25 mouse cellular contexts compared by ENCODE assay signal in genomic region chr9:108252766-108253165, GRCm38 (mm10). TPM values are rescaled to one million over a fixed set of nuclear protein-coding genes. Genes with fewer than 3 reads are reported as not detected.
DNase-seq lines count a peak whose midpoint lies in the region; ATAC-seq and TF ChIP-seq lines count a peak whose summit lies in the region.
"Had no signal": no experiment of that assay in that cellular context is flagged by ENCODE, and none has a peak within 500 bp of the region (broad histone marks: within the 10 kb centered on the region; RNA-seq: fewer than 3 reads in every experiment).

No protein-coding gene starts in this region.

- no peaks in the 10 kb centered on the region for H3K27me3 ChIP-seq in lung, embryonic 15.5 days
- H3K27me3 ChIP-seq in stomach, embryonic 15.5 days (replicated peaks) = no peaks in the 10 kb centered on the region
- H3K27me3 ChIP-seq: embryonic facial prominence, embryonic 13.5 days; forebrain, embryonic 12.5 days; forebrain, embryonic 15.5 days; hindbrain, embryonic 12.5 days; hindbrain, embryonic 15.5 days had no signal

- DNase-seq in lung, adult 2 months = no peak
- DNase-seq in lung, postnatal 36 days = peak; percentile 16
- DNase-seq in lung, adult 18-20 months = no peak
- DNase-seq: adrenal gland, adult 8-10 months; adrenal gland, postnatal 25 days; cerebellum, adult 11-12 months; cerebellum, adult 8-10 months; cerebellum, postnatal 10 days; cerebellum, postnatal 36 days; embryo, embryonic 11 days; gastrocnemius, postnatal 10 days; heart, adult 11 months had no signal

- no peak overlapping the region for H3K27ac ChIP-seq in lung, embryonic 15.5 days
- H3K27ac ChIP-seq in stomach, embryonic 15.5 days = no peak overlapping the region
- H3K27ac ChIP-seq: embryonic facial prominence, embryonic 10.5 days; embryonic facial prominence, embryonic 13.5 days; forebrain, embryonic 12.5 days; forebrain, embryonic 15.5 days; hindbrain, embryonic 12.5 days; hindbrain, embryonic 15.5 days had no signal

- 64% methylated on average over 7 of the region's 7 CpGs for WGBS in lung, embryonic 15.5 days
- WGBS in lung, adult 2 months = 68% methylated on average over 7 of the region's 7 CpGs
- 78% methylated on average over 7 of the region's 7 CpGs for WGBS in stomach, embryonic 15.5 days

- H3K9ac ChIP-seq in lung, embryonic 15.5 days = no peak overlapping the region
- no peak overlapping the region for H3K9ac ChIP-seq in stomach, embryonic 15.5 days
- H3K9ac ChIP-seq: embryonic facial prominence, embryonic 13.5 days; forebrain, embryonic 12.5 days; forebrain, embryonic 15.5 days; hindbrain, embryonic 12.5 days; hindbrain, embryonic 15.5 days had no signal

- no peak for TF ChIP-seq CTCF in lung, adult 2 months (IDR thresholded peaks at IDR 0.05; ENCODE audit: insufficient read depth, low read length)

- H3K4me1 ChIP-seq in lung, embryonic 15.5 days = 0 out of 2 replicates have a peak, but pooled peaks cover 3% of the 10 kb centered on the region
- peaks cover 3% of the 10 kb centered on the region for H3K4me1 ChIP-seq in lung, adult 2 months (ENCODE audit: control insufficient read depth, insufficient read depth, low read length)
- no peaks in the 10 kb centered on the region for H3K4me1 ChIP-seq in stomach, embryonic 15.5 days
- H3K4me1 ChIP-seq: embryonic facial prominence, embryonic 13.5 days; forebrain, embryonic 12.5 days; forebrain, embryonic 15.5 days; hindbrain, embryonic 15.5 days had no signal

- H3K9me3 ChIP-seq in lung, embryonic 15.5 days = no peaks in the 10 kb centered on the region
- no peaks in the 10 kb centered on the region for H3K9me3 ChIP-seq in stomach, embryonic 15.5 days
- H3K9me3 ChIP-seq: embryonic facial prominence, embryonic 10.5 days; embryonic facial prominence, embryonic 13.5 days; forebrain, embryonic 12.5 days; forebrain, embryonic 15.5 days; hindbrain, embryonic 12.5 days; hindbrain, embryonic 15.5 days had no signal

- no peak overlapping the region for H3K4me3 ChIP-seq in lung, embryonic 15.5 days
- no peak overlapping the region for H3K4me3 ChIP-seq in lung, adult 2 months (replicated peaks; ENCODE audit: extremely low read depth, low read depth, low read length)
- H3K4me3 ChIP-seq in stomach, embryonic 15.5 days (replicated peaks) = no peak overlapping the region
- H3K4me3 ChIP-seq: embryonic facial prominence, embryonic 10.5 days; embryonic facial prominence, embryonic 13.5 days; erythroblast, embryonic 14.5 days; forebrain, embryonic 12.5 days; forebrain, embryonic 15.5 days; hindbrain, embryonic 12.5 days; hindbrain, embryonic 15.5 days had no signal

- TF ChIP-seq POLR2A in lung, adult 2 months (IDR thresholded peaks at IDR 0.05; ENCODE audit: borderline replicate concordance, extremely low read depth, low read depth, low read length) = no peak

- H3K36me3 ChIP-seq in lung, embryonic 15.5 days = peaks cover 28% of the 10 kb centered on the region
- peaks cover 6% of the 10 kb centered on the region for H3K36me3 ChIP-seq in stomach, embryonic 15.5 days

- H3K4me2 ChIP-seq in lung, embryonic 15.5 days = no peak overlapping the region
- no peak overlapping the region for H3K4me2 ChIP-seq in stomach, embryonic 15.5 days
- H3K4me2 ChIP-seq: embryonic facial prominence, embryonic 13.5 days; forebrain, embryonic 12.5 days; forebrain, embryonic 15.5 days; heart, embryonic 11.5 days; hindbrain, embryonic 12.5 days; hindbrain, embryonic 15.5 days had no signal

- ATAC-seq in lung, embryonic 15.5 days (ENCODE audit: borderline replicate concordance, extremely low read depth, low FRiP score, low TSS enrichment) = peak; percentile 39; the same call in 1 of the 2 replicates
- ATAC-seq in stomach, embryonic 15.5 days (ENCODE audit: insufficient read depth, low FRiP score, low read depth) = peak; percentile 63; the same call in 1 of the 2 replicates
- ATAC-seq in megakaryocyte, adult 5-6 weeks (ENCODE audit: poor library complexity, severe bottlenecking) = no peak
- ATAC-seq: activated CD4-positive, CD25-positive, alpha-beta regulatory T cell, adult 4 months; CD4-positive, CD25-positive, alpha-beta regulatory T cell, adult 4 months; forebrain, embryonic 15.5 days had no signal

RNA-seq across cellular contexts. Expression of gene Dag1, which starts 11.0 kb away (rescaled TPM):
- polyA plus RNA-seq in lung, embryonic 15.5 days (2015; fragmentation: Nextera tagmentation; extraction: Ambion mirVana) = 100 and 110 TPM in 2 replicates
- 125 and 170 TPM in 2 replicates for polyA plus RNA-seq in lung, adult 2 months (2012; rRNA removed)
- polyA plus RNA-seq in stomach, embryonic 15.5 days (2015; fragmentation: Nextera tagmentation; extraction: Ambion mirVana) = 74.7 and 90.6 TPM in 2 replicates
- total RNA-seq in megakaryocyte, adult 5-6 weeks (2015) = 11.6 and 12.3 TPM in 2 replicates
- 4.6 and 5.4 TPM in 2 replicates for total RNA-seq in megakaryocyte, adult 5-6 weeks (2017)

RNA-seq across cellular contexts. Expression of gene Nicn1, which starts 37.5 kb away (rescaled TPM):
- polyA plus RNA-seq in lung, embryonic 15.5 days (2015; fragmentation: Nextera tagmentation; extraction: Ambion mirVana) = 32.5 and 37.2 TPM in 2 replicates
- polyA plus RNA-seq in lung, adult 2 months (2012; rRNA removed) = 15.1 and 21.4 TPM in 2 replicates
- polyA plus RNA-seq in stomach, embryonic 15.5 days (2015; fragmentation: Nextera tagmentation; extraction: Ambion mirVana) = 27.6 and 31.2 TPM in 2 replicates
- total RNA-seq in megakaryocyte, adult 5-6 weeks (2015) = 3.9 and 4.3 TPM in 2 replicates
- total RNA-seq in megakaryocyte, adult 5-6 weeks (2017) = 2.6 and 3.6 TPM in 2 replicates
- polyA plus RNA-seq: erythroblast, embryonic 14.5 days had no signal

RNA-seq across cellular contexts. Expression of gene Amt, which starts 43.9 kb away (rescaled TPM):
- polyA plus RNA-seq in lung, embryonic 15.5 days (2015; fragmentation: Nextera tagmentation; extraction: Ambion mirVana) = 19.7 and 20.5 TPM in 2 replicates
- 7.0 and 13.3 TPM in 2 replicates for polyA plus RNA-seq in lung, adult 2 months (2012; rRNA removed)
- polyA plus RNA-seq in stomach, embryonic 15.5 days (2015; fragmentation: Nextera tagmentation; extraction: Ambion mirVana) = 21.8 and 22.3 TPM in 2 replicates
- 0.71 TPM in 1 of 2 replicates, not detected in the other for total RNA-seq in megakaryocyte, adult 5-6 weeks (2015)
- 0.11 TPM in 1 of 2 replicates, not detected in the other for total RNA-seq in megakaryocyte, adult 5-6 weeks (2017)
- polyA plus RNA-seq: erythroblast, embryonic 14.5 days had no signal

RNA-seq across cellular contexts. Expression of gene Rhoa, which starts 53.2 kb away (rescaled TPM):
- 484 and 512 TPM in 2 replicates for polyA plus RNA-seq in lung, embryonic 15.5 days (2015; fragmentation: Nextera tagmentation; extraction: Ambion mirVana)
- 167 and 313 TPM in 2 replicates for polyA plus RNA-seq in lung, adult 2 months (2012; rRNA removed)
- 452 and 455 TPM in 2 replicates for polyA plus RNA-seq in stomach, embryonic 15.5 days (2015; fragmentation: Nextera tagmentation; extraction: Ambion mirVana)
- 468 and 473 TPM in 2 replicates for total RNA-seq in megakaryocyte, adult 5-6 weeks (2015)
- 585 and 627 TPM in 2 replicates for total RNA-seq in megakaryocyte, adult 5-6 weeks (2017)

RNA-seq across cellular contexts. Expression of gene Tcta, which starts 53.2 kb away (rescaled TPM):
- polyA plus RNA-seq in lung, embryonic 15.5 days (2015; fragmentation: Nextera tagmentation; extraction: Ambion mirVana) = 29.6 and 35.5 TPM in 2 replicates
- polyA plus RNA-seq in lung, adult 2 months (2012; rRNA removed) = 64.1 and 75.8 TPM in 2 replicates
- polyA plus RNA-seq in stomach, embryonic 15.5 days (2015; fragmentation: Nextera tagmentation; extraction: Ambion mirVana) = 40.0 and 42.1 TPM in 2 replicates
- total RNA-seq in megakaryocyte, adult 5-6 weeks (2015) = 16.5 and 23.8 TPM in 2 replicates
- 6.2 and 8.4 TPM in 2 replicates for total RNA-seq in megakaryocyte, adult 5-6 weeks (2017)
